Mouse (Mus musculus): Measurements from ENCODE around the gene Gm37240. TPM values are rescaled to one million over a fixed set of nuclear protein-coding genes. Genes with fewer than 3 reads are reported as not detected.

Gene Gm37240
- polyA plus RNA-seq, 1 experiment from 2014 or later, result 8.9 TPM

GRCm38 (mm10) chr3:84814157-84814761, 1073.1 kb downstream of the Gm37240 start:
- Histone ChIP-seq H3K4me2 (peak overlapping the region; percentile 98), H3K9ac (peak overlapping the region; percentile 76), H3K27ac (peak overlapping the region; percentile 96), H3K9me3 (replicated peaks) (no peaks in the 10 kb centered on the region), H3K27me3 (no peaks in the 10 kb centered on the region), H3K36me3 (no peaks in the 10 kb centered on the region; the same call in 1 of the 2 replicates), H3K4me3 (replicated peaks) (peak overlapping the region; percentile 70), H3K4me1 (peaks cover 25% of the 10 kb centered on the region)
- peak; percentile 98 for ATAC-seq (replicated peaks; ENCODE audit: low FRiP score)
- WGBS, result under 1% methylated on average over 27 of the region's 60 CpGs

GRCm38 (mm10) chr3:84813436-84814156, 1073.7 kb downstream of the Gm37240 start:
- peak overlapping the region; percentile 76 for H3K9ac ChIP-seq
- WGBS, result 1% methylated on average over 29 of the region's 29 CpGs
- ATAC-seq (replicated peaks; ENCODE audit: low FRiP score), result peak; percentile 63; the same call in 1 of the 2 replicates
- H3K9me3 ChIP-seq (replicated peaks), result no peaks in the 10 kb centered on the region
- H3K4me3 ChIP-seq (replicated peaks), result peak overlapping the region; percentile 70
- H3K4me2 ChIP-seq, result peak overlapping the region; percentile 98
- no peaks in the 10 kb centered on the region for H3K27me3 ChIP-seq
- H3K36me3 ChIP-seq, result no peaks in the 10 kb centered on the region; the same call in 1 of the 2 replicates
- peak overlapping the region; percentile 96 for H3K27ac ChIP-seq
- peaks cover 25% of the 10 kb centered on the region for H3K4me1 ChIP-seq

- Histone ChIP-seq H3K4me2 (no peak overlapping the region), H3K36me3 (no peaks in the 10 kb centered on the region), H3K9me3 (replicated peaks) (no peaks in the 10 kb centered on the region), H3K27ac (no peak overlapping the region), H3K9ac (no peak overlapping the region), H3K27me3 (no peaks in the 10 kb centered on the region), H3K4me1 (peaks cover 15% of the 10 kb centered on the region), H3K4me3 (replicated peaks) (no peak overlapping the region)
- no peak for ATAC-seq (replicated peaks; ENCODE audit: low FRiP score)
Observed at GRCm38 (mm10) chr3:84810803-84811202, 1076.5 kb downstream of the Gm37240 start.

GRCm38 (mm10) chr3:84808906-84809305, 1078.4 kb downstream of the Gm37240 start:
- Histone ChIP-seq H3K9me3 (replicated peaks) (no peaks in the 10 kb centered on the region), H3K9ac (no peak overlapping the region), H3K36me3 (no peaks in the 10 kb centered on the region), H3K27me3 (0 out of 2 replicates have a peak, but pooled peaks cover 5% of the 10 kb centered on the region), H3K4me2 (no peak overlapping the region), H3K27ac (no peak overlapping the region), H3K4me1 (peaks cover 11% of the 10 kb centered on the region), H3K4me3 (replicated peaks) (no peak overlapping the region)
- ATAC-seq (replicated peaks; ENCODE audit: low FRiP score), result no peak

- Histone ChIP-seq H3K27me3 (0 out of 2 replicates have a peak, but pooled peaks cover 5% of the 10 kb centered on the region), H3K27ac (no peak overlapping the region), H3K9me3 (replicated peaks) (no peaks in the 10 kb centered on the region), H3K4me3 (replicated peaks) (no peak overlapping the region), H3K36me3 (no peaks in the 10 kb centered on the region), H3K4me2 (no peak overlapping the region), H3K4me1 (peaks cover 2% of the 10 kb centered on the region), H3K9ac (no peak overlapping the region)
- ATAC-seq (replicated peaks; ENCODE audit: low FRiP score), result no peak
- 71% methylated on average over 3 of the region's 3 CpGs for WGBS
Observed at GRCm38 (mm10) chr3:84807826-84808225, 1079.5 kb downstream of the Gm37240 start.

GRCm38 (mm10) chr3:84806206-84806605, 1081.1 kb downstream of the Gm37240 start:
- no peak for ATAC-seq (replicated peaks; ENCODE audit: low FRiP score)
- H3K27ac ChIP-seq, result no peak overlapping the region
- 63% methylated on average over 2 of the region's 2 CpGs for WGBS

GRCm38 (mm10) chr3:84804036-84804435, 1083.3 kb downstream of the Gm37240 start:
- no peaks in the 10 kb centered on the region for H3K9me3 ChIP-seq (replicated peaks)
- no peaks in the 10 kb centered on the region for H3K36me3 ChIP-seq
- H3K4me1 ChIP-seq, result no peaks in the 10 kb centered on the region
- no peak overlapping the region for H3K4me2 ChIP-seq
- H3K27me3 ChIP-seq, result 0 out of 2 replicates have a peak, but pooled peaks cover 5% of the 10 kb centered on the region
- no peak overlapping the region for H3K9ac ChIP-seq
- no peak overlapping the region for H3K4me3 ChIP-seq (replicated peaks)
- no peak overlapping the region for H3K27ac ChIP-seq
- 66% methylated on average over 9 of the region's 9 CpGs for WGBS
- ATAC-seq (replicated peaks; ENCODE audit: low FRiP score), result no peak

More at GRCm38 (mm10) chr3:84806206-84806605, 1081.1 kb downstream of the Gm37240 start:
- Histone ChIP-seq H3K4me2 (no peak overlapping the region), H3K36me3 (no peaks in the 10 kb centered on the region), H3K9ac (no peak overlapping the region), H3K27me3 (0 out of 2 replicates have a peak, but pooled peaks cover 5% of the 10 kb centered on the region), H3K4me3 (replicated peaks) (no peak overlapping the region), H3K4me1 (no peaks in the 10 kb centered on the region), H3K9me3 (replicated peaks) (no peaks in the 10 kb centered on the region)

- ATAC-seq (replicated peaks; ENCODE audit: low FRiP score), result no peak
- Histone ChIP-seq H3K9me3 (replicated peaks) (peaks cover 4% of the 10 kb centered on the region; the same call in 1 of the 2 replicates), H3K27ac (no peak overlapping the region), H3K4me3 (replicated peaks) (no peak overlapping the region), H3K4me2 (no peak overlapping the region), H3K4me1 (no peaks in the 10 kb centered on the region), H3K9ac (no peak overlapping the region), H3K36me3 (no peaks in the 10 kb centered on the region), H3K27me3 (no peaks in the 10 kb centered on the region)
- 96% methylated on average over 4 of the region's 4 CpGs for WGBS
Observed at GRCm38 (mm10) chr3:84787914-84788313, 1099.4 kb downstream of the Gm37240 start.

GRCm38 (mm10) chr3:84776084-84776483, 1111.2 kb downstream of the Gm37240 start:
- H3K27ac ChIP-seq, result no peak overlapping the region
- no peaks in the 10 kb centered on the region for H3K36me3 ChIP-seq
- H3K27me3 ChIP-seq, result no peaks in the 10 kb centered on the region
- no peak for ATAC-seq (replicated peaks; ENCODE audit: low FRiP score)
- H3K4me2 ChIP-seq, result no peak overlapping the region
- peaks cover 9% of the 10 kb centered on the region; the same call in 1 of the 2 replicates for H3K4me1 ChIP-seq
- no peak overlapping the region for H3K4me3 ChIP-seq (replicated peaks)
- 73% methylated on average over 1 of the region's 1 CpGs for WGBS
- H3K9me3 ChIP-seq (replicated peaks), result no peaks in the 10 kb centered on the region
- no peak overlapping the region for H3K9ac ChIP-seq

- no peak for ATAC-seq (replicated peaks; ENCODE audit: low FRiP score)
- Histone ChIP-seq H3K27ac (no peak overlapping the region), H3K27me3 (no peaks in the 10 kb centered on the region), H3K36me3 (no peaks in the 10 kb centered on the region), H3K4me1 (peaks cover 9% of the 10 kb centered on the region; the same call in 1 of the 2 replicates), H3K9ac (no peak overlapping the region), H3K4me3 (replicated peaks) (no peak overlapping the region), H3K9me3 (replicated peaks) (no peaks in the 10 kb centered on the region), H3K4me2 (no peak overlapping the region)
- WGBS, result 69% methylated on average over 4 of the region's 4 CpGs
Observed at GRCm38 (mm10) chr3:84775577-84775976, 1111.7 kb downstream of the Gm37240 start.

- no peak for ATAC-seq (replicated peaks; ENCODE audit: low FRiP score)
- H3K27me3 ChIP-seq, result no peaks in the 10 kb centered on the region
- no peak overlapping the region for H3K4me3 ChIP-seq (replicated peaks)
- no peak overlapping the region for H3K27ac ChIP-seq
- no peaks in the 10 kb centered on the region for H3K9me3 ChIP-seq (replicated peaks)
- 74% methylated on average over 6 of the region's 6 CpGs for WGBS
- H3K36me3 ChIP-seq, result no peaks in the 10 kb centered on the region
- no peak overlapping the region for H3K9ac ChIP-seq
- H3K4me1 ChIP-seq, result peaks cover 9% of the 10 kb centered on the region; the same call in 1 of the 2 replicates
- H3K4me2 ChIP-seq, result no peak overlapping the region
Observed at GRCm38 (mm10) chr3:84775067-84775423, 1112.3 kb downstream of the Gm37240 start.

GRCm38 (mm10) chr3:84774246-84775066, 1112.9 kb downstream of the Gm37240 start:
- no peaks in the 10 kb centered on the region for H3K27me3 ChIP-seq
- WGBS, result 31% methylated on average over 8 of the region's 8 CpGs

More at GRCm38 (mm10) chr3:84774246-84775066, 1112.9 kb downstream of the Gm37240 start:
- Histone ChIP-seq H3K36me3 (no peaks in the 10 kb centered on the region), H3K9me3 (replicated peaks) (no peaks in the 10 kb centered on the region), H3K4me2 (no peak overlapping the region), H3K27ac (no peak overlapping the region), H3K9ac (no peak overlapping the region), H3K4me3 (replicated peaks) (no peak overlapping the region), H3K4me1 (peaks cover 9% of the 10 kb centered on the region; the same call in 1 of the 2 replicates)
- no peak for ATAC-seq (replicated peaks; ENCODE audit: low FRiP score)
